Mouse (Mus musculus) embryo, embryonic 9.5 days (tissue): Measurements from ENCODE around the gene Cck.
"Not testable (repeated sequence)": the region's sequence is repeated elsewhere in the genome, so short reads cannot be mapped to it uniquely, and the experiment has no call there.

Source experiments
- DNase-seq: peaks from one replicate; pipeline ENCODE4 v3.0.0-alpha.2; 2017; ENCODE audit errors: extremely low spot score

Gene Cck

DNA sequence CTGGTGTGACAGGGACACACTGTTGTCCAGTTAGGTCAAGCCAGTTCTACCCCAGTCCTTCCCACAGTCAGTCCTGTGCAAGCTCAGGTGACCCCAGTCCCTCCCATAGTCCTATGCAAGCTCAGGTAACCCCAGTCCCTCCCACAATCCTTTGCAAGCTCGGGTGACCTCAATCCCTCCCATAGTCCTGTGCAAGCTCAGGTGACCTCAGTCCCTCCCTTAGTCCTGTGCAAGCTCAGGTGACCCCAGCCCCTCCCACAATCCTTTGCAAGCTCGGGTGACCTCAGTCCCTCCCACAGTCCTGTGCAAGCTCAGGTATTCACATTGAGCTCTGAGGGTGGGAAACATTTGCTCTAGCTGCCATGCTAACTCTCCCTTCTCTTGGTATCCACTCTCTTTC is 35.5 kb downstream of the Cck start:
- no peak for DNase-seq

DNA sequence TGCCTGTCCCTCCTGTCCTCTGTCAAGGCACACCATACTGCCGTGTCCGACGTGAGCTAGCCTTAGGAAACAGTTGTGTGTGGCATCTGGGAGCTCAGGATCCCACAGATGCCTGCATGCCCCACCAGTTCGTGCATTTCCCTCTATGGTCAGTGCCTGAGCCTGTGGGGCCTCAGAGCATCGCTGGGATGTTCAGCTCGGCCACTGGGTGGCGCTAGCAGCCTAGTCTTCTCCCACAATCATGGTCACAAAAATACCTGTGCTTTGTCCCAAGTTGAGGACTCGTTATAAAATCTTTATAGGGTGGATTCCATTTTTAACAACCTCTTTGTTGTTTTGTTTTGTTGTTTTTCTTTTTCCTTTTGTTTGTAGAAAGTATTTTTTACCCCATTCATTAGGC is 37.0 kb downstream of the Cck start:
- DNase-seq, result peak; percentile 49

DNA sequence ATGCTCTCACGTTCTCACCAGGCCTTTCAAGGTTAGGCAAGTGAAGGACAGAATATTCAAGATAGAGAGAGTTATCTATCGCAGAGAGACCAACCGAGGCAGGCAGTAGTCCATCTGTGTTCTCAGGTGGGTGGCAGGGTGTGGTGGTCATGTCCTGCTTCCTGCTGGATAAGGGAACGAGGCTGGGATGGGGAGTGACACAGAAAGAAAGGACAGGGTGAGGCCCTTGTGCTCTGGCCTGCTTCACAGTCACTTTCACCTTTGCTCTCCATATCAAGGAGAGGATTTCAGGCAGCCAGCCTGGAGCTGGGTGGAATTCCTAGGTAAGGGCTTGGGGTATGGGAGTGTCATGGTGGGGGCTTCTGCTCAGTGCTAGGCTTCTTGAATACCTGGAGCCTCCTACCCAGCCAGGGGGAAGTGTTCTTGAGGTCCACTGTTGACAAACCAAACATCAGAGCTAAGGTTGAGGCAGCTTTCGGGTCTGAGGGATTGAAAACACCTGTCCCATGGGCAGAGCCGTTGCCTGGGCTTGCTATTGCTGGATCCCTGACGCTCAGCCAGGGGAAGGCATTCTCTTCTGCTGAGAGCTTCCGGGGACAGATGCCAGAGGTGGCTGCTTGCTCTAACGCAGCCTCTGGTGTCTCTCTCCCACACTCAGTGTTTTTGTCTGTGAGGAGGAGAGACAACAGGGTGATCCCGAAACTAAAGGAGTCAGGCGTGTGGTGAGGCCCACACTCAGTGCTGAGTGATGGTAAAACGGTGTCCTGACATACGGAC is 38.6 kb downstream of the Cck start:
- no peak for DNase-seq

DNA sequence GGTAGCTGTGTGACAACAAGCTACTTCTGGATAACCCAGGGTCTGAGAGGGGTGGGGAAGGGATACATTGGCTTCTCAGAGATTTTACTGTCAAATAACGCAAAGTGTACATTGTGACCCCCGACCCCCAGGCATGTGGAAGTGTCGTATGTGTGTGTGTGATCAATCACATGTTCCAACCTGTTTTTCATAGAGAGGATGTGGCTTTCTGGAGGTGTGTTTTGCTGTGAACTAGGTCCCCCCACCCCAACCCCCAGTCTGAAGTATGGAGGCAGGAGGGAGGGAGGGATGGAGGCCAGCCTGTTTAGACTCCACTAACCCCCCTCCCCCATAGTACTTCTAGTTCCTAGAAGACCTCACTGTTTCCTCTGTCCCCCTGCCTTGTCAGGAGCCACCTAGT is 40.6 kb downstream of the Cck start:
- no peak for DNase-seq

DNA sequence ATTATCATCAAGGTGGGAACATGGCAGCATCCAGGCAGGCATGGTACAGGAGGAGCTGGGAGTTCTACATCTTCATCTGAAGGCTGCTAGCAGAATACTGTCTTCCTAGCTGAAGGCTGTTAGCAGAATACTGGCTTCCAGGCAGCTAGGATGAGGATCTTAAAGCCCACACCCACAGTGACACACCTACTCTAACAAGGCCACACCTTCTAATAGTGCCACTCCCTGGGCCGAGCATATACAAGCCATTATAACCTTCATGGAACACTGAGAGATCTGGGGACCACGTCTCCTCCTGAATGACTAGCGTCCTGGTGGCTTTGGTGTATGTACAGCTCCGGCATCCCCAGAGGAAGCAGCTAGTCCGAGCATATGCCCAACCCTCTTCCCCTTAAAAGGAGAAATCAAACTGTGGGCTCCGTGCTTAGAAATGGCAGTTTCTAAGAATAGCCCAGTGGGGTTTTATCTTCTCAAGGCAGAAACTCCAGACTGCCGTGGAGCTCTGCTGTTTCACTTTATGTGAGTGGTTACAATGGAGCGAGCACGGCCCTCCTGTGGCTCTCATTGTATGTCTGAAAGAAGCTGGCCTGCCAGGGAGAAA is 43.1 kb downstream of the Cck start:
- not testable (repeated sequence) for DNase-seq

DNA sequence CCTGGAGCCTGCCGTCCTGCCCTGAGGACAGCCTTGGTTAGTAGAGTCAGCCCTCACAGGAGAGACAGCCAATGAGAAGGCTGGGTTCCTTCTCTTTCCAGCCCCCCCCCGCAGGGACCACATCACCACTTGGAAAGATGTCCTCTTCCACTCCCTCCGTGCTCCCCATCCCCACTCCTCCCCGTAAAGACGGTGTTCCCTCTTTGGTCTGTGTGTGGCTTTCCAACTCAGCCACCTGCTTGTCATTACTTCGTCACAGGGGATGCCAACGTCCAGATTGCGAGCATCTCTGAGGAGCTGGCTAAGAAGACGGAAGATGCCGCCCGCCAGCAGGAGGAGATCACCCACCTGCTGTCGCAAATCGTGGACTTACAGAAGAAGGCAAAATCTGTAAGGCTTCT is 49.1 kb downstream of the Cck start:
- DNase-seq, result no peak

DNA sequence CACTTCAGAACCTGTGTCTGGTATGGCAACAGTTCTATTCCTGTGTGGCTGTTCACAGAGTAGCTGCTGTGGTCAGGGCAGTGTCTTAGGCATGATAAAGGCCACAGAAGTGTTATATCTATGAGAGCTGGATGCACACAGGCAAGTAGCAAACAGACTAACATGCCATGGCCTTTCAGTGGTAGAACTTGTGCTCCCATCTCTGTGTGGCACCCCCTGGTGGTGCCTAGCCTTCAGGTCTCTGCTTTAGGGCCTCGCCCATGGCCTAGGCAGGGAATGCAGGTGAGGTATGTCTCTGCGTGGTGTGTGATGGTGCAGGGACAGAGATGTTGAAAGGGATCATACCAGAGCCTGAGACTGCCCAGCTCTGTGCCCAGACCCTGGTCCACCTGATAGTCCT is 50.1 kb downstream of the Cck start:
- DNase-seq, result no peak

DNA sequence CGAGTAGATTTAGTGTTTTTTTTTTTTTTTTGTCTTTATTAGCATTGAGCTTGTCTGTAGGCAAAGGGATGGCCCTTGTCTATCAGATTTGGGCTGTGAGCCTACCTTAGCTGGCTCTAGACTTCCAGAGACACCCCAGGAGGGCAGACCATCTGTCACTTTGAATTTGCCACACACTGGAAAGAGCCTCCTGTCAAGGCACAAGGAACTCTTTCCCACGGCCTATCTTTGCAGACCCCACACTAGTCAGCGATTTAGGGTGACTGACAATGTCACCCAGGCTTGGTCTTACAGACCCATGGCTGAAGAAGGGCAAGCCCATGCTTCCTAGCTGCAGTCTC is 51.2 kb downstream of the Cck start:
- DNase-seq, result no peak

DNA sequence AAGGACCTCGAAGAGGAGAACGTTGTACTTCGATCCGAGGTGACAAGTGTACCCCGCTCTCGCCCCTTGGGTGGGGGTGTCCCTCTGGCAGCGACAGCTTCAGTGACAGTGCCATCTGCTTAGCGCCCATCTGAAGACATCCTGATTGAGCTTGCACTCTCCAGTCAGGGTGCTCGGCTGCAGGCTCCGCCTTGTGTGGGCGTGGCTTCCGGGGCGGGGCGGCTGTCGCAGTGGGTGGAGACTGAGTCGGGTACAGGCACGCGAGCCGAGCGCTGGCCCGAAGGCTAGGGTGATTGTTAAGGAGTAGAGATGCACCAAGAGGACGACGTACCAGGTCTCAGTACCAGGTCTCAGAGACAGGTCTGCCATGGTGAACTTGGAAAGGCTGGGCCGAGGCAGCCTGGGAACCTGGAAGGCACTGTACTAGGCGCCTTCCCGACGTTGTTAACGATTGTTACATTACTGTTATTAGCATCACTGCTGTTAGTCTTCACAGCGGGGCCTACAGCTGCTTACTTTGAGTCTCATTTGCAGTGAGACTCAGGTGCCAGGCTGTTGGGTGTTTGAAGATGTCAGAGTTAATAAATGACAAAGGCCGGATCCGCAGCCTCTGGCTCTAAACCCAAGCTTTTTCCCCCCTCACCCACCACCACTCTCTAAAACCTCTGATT is 51.7 kb downstream of the Cck start:
- DNase-seq, result peak; percentile 25

DNA sequence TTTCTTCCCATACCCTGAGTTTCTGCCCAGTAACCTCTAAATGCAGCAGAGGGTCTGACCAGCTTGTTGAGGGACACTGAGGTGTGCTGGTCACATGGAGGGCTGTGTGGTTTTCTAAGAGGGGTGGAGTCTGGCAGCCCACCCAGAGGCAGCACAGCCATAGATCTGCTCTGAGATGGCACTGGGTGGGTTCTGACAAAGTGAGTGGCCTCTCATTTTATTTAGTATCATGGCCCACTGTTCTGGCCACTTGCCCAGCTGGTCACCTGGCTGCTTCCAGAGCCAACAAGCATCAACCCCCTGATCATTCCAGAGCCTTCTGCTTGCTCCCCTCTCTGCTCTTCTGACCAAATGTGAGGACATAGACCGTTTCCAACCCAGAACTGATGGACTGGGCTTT is 53.3 kb downstream of the Cck start:
- no peak for DNase-seq
